Mouse (Mus musculus) myocyte (in vitro differentiated cells): ENCODE results near the gene Dip2c.

Experiments used
- CEBPB ChIP-seq: IDR thresholded peaks from 2 replicates; pipeline ENCODE4 v1.6.1; 2011; ENCODE audit warnings: mild to moderate bottlenecking, moderate library complexity; ENCODE audit not compliant: poor library complexity, insufficient read depth, severe bottlenecking
- MAX ChIP-seq: IDR thresholded peaks from one replicate; pipeline ENCODE4 v1.6.1; 2011; ENCODE audit warnings: low read depth, mild to moderate bottlenecking, control low read depth
- MYOD1 ChIP-seq, 3 experiments: IDR thresholded peaks; one replicate each; pipeline ENCODE4 v1.6.1; 2011; ENCODE audit warnings: control low read depth in 2 of 3, low read depth in 2 of 3, mild to moderate bottlenecking in 2 of 3, moderate library complexity in 1 of 3; ENCODE audit not compliant: insufficient read length in 2 of 3, control insufficient read depth in 1 of 3
- MYOG ChIP-seq, 3 experiments: IDR thresholded peaks; one replicate each; pipeline ENCODE4 v1.6.1; 2011; ENCODE audit warnings: control low read depth in 2 of 3, low read depth in 2 of 3, mild to moderate bottlenecking in 2 of 3; ENCODE audit not compliant: insufficient read length in 2 of 3, control insufficient read depth in 1 of 3, insufficient read depth in 1 of 3
- POLR2A ChIP-seq: IDR thresholded peaks from one replicate; pipeline ENCODE4 v1.6.1; 2011; ENCODE audit warnings: low read depth, mild to moderate bottlenecking, control low read depth, moderate library complexity; ENCODE audit not compliant: insufficient read length
- USF1 ChIP-seq: IDR thresholded peaks from one replicate; pipeline ENCODE4 v1.6.1; 2011; ENCODE audit warnings: low read depth, mild to moderate bottlenecking, control low read depth, moderate library complexity

- TF ChIP-seq POLR2A (no peak), CEBPB (no peak), MAX (no peak), MYOD1 (IDR thresholded peaks at IDR 0.05; ENCODE audit: control insufficient read depth in 1 of 3, insufficient read length in 2 of 3, low read depth in 2 of 3) (no peak), MYOG (IDR thresholded peaks at IDR 0.05; ENCODE audit: control insufficient read depth in 1 of 3, insufficient read depth in 1 of 3, insufficient read length in 2 of 3, low read depth in 2 of 3) (no peak), USF1 (no peak)
Measured at GRCm38 (mm10) chr13:9632684-9633083, 356.4 kb downstream of the Dip2c start.
